In genomic region chr13:99294176-99294575, GRCm38 (mm10) we compare ENCODE assay signal across 26 mouse cellular contexts.
"Had no signal": no experiment of that assay in that cellular context is flagged by ENCODE, and none has a peak within 500 bp of the region (broad histone marks: within the 10 kb centered on the region; RNA-seq: fewer than 3 reads in every experiment).

No protein-coding gene starts in this region.

- DNase-seq: gastrocnemius, postnatal 10 days; gastrocnemius, postnatal 25 days; heart, adult 2 months; heart, postnatal 10 days; heart, postnatal 4 days; kidney, adult 18-20 months; kidney, adult 8-10 months; kidney, postnatal 10 days; kidney, postnatal 25 days; kidney, postnatal 4 days; liver; liver, embryonic 13.5 days had no signal

- H3K9me3 ChIP-seq: heart, embryonic 10.5 days; hindbrain, embryonic 12.5 days; intestine, embryonic 15.5 days; limb, embryonic 10.5 days; limb, embryonic 12.5 days; liver, embryonic 13.5 days had no signal

- H3K4me1 ChIP-seq: heart, embryonic 12.5 days; hindbrain, embryonic 10.5 days; hindbrain, embryonic 12.5 days; intestine, embryonic 15.5 days; liver, embryonic 13.5 days had no signal

- H3K27me3 ChIP-seq: heart, embryonic 12.5 days; hindbrain, embryonic 12.5 days; intestine, embryonic 15.5 days; liver, embryonic 13.5 days had no signal

- H3K4me2 ChIP-seq: heart, embryonic 12.5 days; hindbrain, embryonic 12.5 days; hindbrain, embryonic 14.5 days; intestine, embryonic 15.5 days; limb, embryonic 12.5 days; liver, embryonic 11.5 days; liver, embryonic 13.5 days had no signal

- H3K9ac ChIP-seq: heart, embryonic 12.5 days; hindbrain, embryonic 12.5 days; hindbrain, embryonic 14.5 days; intestine, embryonic 15.5 days; limb, embryonic 12.5 days; liver, embryonic 13.5 days had no signal

- H3K4me3 ChIP-seq: heart, adult 2 months; heart, embryonic 10.5 days; heart, embryonic 12.5 days; hindbrain, embryonic 10.5 days; hindbrain, embryonic 12.5 days; intestine, embryonic 15.5 days; layer of hippocampus, adult 2 months; left cerebral cortex, adult 2 months; limb, embryonic 10.5 days; limb, embryonic 12.5 days; liver, embryonic 13.5 days had no signal

- H3K27ac ChIP-seq: heart, adult 2 months; heart, embryonic 10.5 days; hindbrain, embryonic 10.5 days; hindbrain, embryonic 12.5 days; hindbrain, embryonic 14.5 days; intestine, embryonic 15.5 days; layer of hippocampus, adult 2 months; left cerebral cortex, adult 2 months; limb, embryonic 10.5 days; limb, embryonic 12.5 days; liver, embryonic 13.5 days had no signal

- H3K36me3 ChIP-seq: heart, embryonic 10.5 days; heart, embryonic 12.5 days; hindbrain, embryonic 10.5 days; hindbrain, embryonic 12.5 days; intestine, embryonic 15.5 days; limb, embryonic 10.5 days; limb, embryonic 12.5 days; liver, embryonic 13.5 days had no signal

- ATAC-seq: hindbrain, embryonic 16.5 days; inflammation-experienced regulatory T-cells, adult 6 months; intestine, embryonic 15.5 days; intestine, postnatal 0 days had no signal
